Mouse (Mus musculus) heart, adult 10 weeks (tissue): ENCODE results near the gene Olfr69. TPM values are rescaled to one million over a fixed set of nuclear protein-coding genes. Genes with fewer than 3 reads are reported as not detected.

Experiments
- polyA plus RNA-seq: library from polyadenylated mRNA; stranded (reverse); fragments of 350-450 nt; fragmentation: Illumina TruSeq; extraction: RNeasy Lipid Tissue Mini Kit (QIAGEN cat#74804); gene quantifications from one replicate; pipeline ENCODE4 v1.2.3, GENCODE M21; 2014; ENCODE audit warnings: low read depth, low replicate concordance

Gene Olfr69
- polyA plus RNA-seq: not detected

DNA sequence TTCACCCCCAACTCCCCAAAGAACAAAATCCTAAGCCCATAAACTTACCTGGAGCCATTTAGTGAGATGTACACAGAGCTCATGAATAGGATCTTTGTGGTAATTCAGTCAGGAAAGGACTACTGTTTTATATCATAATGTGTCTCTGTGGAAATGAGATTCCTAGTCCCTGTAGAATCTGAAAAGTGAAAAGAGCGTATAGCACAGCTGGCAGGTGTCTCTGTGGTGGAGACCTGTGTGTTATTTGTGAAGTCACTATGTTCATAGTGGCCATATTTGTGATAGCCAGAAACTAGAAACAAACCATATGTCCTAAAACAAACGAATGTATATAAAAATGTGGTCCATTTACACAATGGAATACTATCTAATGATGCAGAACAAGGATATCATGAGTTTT is at the start of gene Olfr69:
Gene Olfr69 (minus strand): TSS at position 101 of the 400 bp plus-strand sequence.

DNA sequence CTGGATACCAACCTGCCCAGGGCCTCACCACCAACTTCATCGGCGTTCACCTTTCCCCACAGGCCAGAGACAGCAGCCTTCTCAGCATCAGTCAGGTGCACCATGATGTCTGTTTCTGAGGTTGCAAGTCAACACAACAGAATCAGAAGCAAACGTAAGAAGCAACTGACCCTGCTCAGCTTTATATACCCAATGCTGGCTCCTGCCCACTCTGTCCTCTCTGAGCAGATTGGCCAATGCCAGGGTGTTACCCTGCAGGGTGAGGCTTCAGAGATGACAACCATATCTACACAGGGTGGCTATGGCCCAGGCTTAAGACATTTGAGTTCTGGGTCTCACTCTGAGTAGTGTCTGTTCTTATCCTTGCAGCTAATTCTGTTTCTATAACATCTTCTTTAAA is 42.4 kb upstream of the Olfr69 start, which contains the start of gene Hbb-bt:
Gene Hbb-bt (minus strand): TSS at position 231 of the 400 bp plus-strand sequence.

DNA sequence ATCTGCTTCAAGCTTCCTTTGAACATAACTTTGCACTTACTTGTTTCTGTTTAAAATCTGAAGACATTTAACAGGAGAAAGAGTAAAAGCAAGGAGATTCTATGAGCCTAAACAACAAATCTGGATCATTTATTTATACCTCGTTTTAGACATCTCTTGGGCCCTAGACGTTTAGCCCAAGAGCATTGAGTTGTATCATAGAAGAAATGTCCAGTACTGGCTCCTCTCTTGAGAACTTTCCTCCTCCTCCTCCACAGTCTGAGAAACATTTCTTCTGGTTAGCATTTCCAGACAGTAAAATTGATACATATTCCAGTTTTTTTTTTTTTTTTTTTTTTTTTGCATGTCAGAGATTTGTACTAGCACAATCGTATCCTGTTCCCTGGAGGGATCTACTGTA is 20.3 kb upstream of the Olfr69 start, which contains the start of gene Olfr67:
Gene Olfr67 (minus strand): TSS at position 101 of the 400 bp plus-strand sequence.

DNA sequence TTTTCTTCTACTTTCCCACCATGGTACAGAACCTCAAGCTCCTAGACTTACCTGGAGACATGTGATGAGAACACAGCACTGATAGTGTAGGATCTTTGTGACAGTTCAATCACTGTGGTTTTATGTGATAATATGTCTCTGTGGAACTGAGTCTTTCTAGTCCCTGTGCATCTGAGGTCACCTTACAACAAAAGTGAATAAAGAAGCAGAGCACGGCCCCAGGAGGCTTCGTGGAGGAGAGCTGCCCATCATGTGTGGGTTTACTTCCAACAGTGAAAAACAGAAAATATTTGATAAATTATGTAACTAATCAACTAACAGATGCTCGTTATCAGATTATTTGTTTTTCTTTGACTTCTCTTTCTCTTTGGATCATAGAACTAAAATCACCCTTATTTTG is 8.2 kb upstream of the Olfr69 start, which contains the start of gene Olfr68:
Gene Olfr68 (minus strand): TSS at position 101 of the 400 bp plus-strand sequence.

DNA sequence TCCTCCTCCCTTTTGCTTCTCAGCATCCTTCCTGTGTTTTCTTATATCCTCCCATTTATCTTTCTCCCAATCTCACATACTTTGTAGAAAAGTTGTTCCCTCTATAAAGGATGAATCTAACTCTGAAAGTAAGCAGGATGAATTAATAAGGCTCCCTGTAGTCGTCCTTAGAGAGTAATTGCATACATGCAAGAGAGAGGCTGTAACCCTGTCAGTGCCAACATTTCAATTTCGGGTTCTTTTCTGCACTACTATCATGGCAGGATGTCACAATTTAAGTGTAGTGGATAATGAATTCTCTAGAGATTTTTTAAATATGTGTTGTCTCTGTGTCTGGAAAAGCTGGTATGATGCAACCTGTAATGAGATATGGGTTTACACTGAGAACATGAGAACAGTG is 14.2 kb downstream of the Olfr69 start, which contains the start of gene Olfr630:
Gene Olfr630 (minus strand): TSS at position 101 of the 400 bp plus-strand sequence.

DNA sequence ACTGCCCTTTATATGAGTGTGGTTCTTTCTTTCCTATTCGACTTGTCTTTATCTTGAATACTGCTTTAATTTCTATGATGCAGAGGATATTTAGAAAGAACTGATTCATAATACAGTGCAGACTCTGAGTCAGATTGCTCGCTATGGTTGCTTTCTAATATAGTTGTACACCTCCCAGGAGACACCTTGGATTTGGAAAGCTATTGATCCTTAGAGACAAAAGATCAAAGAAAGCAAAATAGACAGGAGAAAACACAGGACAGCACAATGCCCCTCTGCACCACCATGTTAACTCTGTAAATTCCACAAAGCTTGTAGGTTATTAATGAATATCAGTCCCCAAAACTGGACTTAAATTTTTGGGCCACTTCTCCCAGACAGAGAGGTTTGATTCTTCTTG is 26.6 kb downstream of the Olfr69 start, which contains the start of gene Olfr629:
Gene Olfr629 (minus strand): TSS at position 101 of the 400 bp plus-strand sequence.

DNA sequence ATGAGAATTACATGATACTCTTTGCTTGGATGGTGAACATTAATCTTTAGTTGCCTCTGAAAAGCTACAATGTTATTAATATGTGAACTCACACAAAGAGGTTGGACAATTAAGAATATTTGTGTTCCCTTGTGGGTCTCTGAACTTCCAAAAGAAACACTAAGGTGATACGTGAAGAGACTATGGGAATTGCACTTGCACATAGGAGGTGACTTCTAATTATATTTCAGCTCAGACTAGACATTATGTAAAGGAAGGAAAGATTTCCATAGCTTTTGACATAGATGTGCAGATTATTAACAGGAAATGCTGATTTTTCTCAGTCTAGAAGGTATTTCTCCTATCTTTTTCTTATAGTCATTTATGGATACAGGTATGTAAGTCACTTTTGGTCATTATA is 41.3 kb downstream of the Olfr69 start, which contains the start of gene Olfr628:
Gene Olfr628 (plus strand): TSS at position 301 of the 400 bp plus-strand sequence.

Other genes with a start within 250 kb of the Olfr69 start
- gene Olfr612, start 228.9 kb downstream of the Olfr69 start, polyA plus RNA-seq: not detected
- not detected for gene Olfr613, start 223.5 kb downstream of the Olfr69 start, polyA plus RNA-seq
- not detected for gene Olfr615, start 215.5 kb downstream of the Olfr69 start, polyA plus RNA-seq
- gene Olfr616, start 202.5 kb downstream of the Olfr69 start, polyA plus RNA-seq: not detected
- gene Olfr617, start 198.5 kb downstream of the Olfr69 start, polyA plus RNA-seq: not detected
- not detected for gene Olfr618, start 181.5 kb downstream of the Olfr69 start, polyA plus RNA-seq
- not detected for gene Olfr619, start 171.0 kb downstream of the Olfr69 start, polyA plus RNA-seq
- gene Olfr620, start 159.1 kb downstream of the Olfr69 start, polyA plus RNA-seq: not detected
- not detected for gene Olfr622, start 128.9 kb downstream of the Olfr69 start, polyA plus RNA-seq
- gene Olfr623, start 107.9 kb downstream of the Olfr69 start, polyA plus RNA-seq: not detected
- gene Olfr624, start 100.4 kb downstream of the Olfr69 start, polyA plus RNA-seq: not detected
- gene Olfr625-ps1, start 88.9 kb downstream of the Olfr69 start, polyA plus RNA-seq: not detected
- gene Olfr243, start 56.9 kb downstream of the Olfr69 start, polyA plus RNA-seq: not detected
- not detected for gene Olfr628, start 41.2 kb downstream of the Olfr69 start, polyA plus RNA-seq
- not detected for gene Olfr629, start 26.7 kb downstream of the Olfr69 start, polyA plus RNA-seq
- not detected for gene Olfr630, start 14.3 kb downstream of the Olfr69 start, polyA plus RNA-seq
- not detected for gene Olfr68, start 8.1 kb upstream of the Olfr69 start, polyA plus RNA-seq
- not detected for gene Olfr67, start 20.2 kb upstream of the Olfr69 start, polyA plus RNA-seq
- 792 TPM for gene Hbb-bt, start 42.4 kb upstream of the Olfr69 start, polyA plus RNA-seq
- 6,129 TPM for gene Hbb-bs, start 56.5 kb upstream of the Olfr69 start, polyA plus RNA-seq
- gene Hbb-bh2, start 68.9 kb upstream of the Olfr69 start, polyA plus RNA-seq: not detected
- not detected for gene Hbb-bh1, start 71.6 kb upstream of the Olfr69 start, polyA plus RNA-seq
- not detected for gene Hbb-y, start 81.6 kb upstream of the Olfr69 start, polyA plus RNA-seq
- gene Olfr66, start 114.7 kb upstream of the Olfr69 start, polyA plus RNA-seq: not detected
- not detected for gene Olfr64, start 122.9 kb upstream of the Olfr69 start, polyA plus RNA-seq
- not detected for gene Olfr65, start 131.9 kb upstream of the Olfr69 start, polyA plus RNA-seq
- gene Olfr631, start 157.2 kb upstream of the Olfr69 start, polyA plus RNA-seq: not detected
- not detected for gene Olfr632, start 162.8 kb upstream of the Olfr69 start, polyA plus RNA-seq
- not detected for gene Olfr633, start 172.8 kb upstream of the Olfr69 start, polyA plus RNA-seq
- not detected for gene Olfr635, start 199.6 kb upstream of the Olfr69 start, polyA plus RNA-seq
- not detected for gene Olfr638, start 227.2 kb upstream of the Olfr69 start, polyA plus RNA-seq
- gene Olfr639, start 245.7 kb upstream of the Olfr69 start, polyA plus RNA-seq: not detected